Mouse (Mus musculus) heart, embryonic 11.5 days (tissue): Measurements from ENCODE around the gene Nmnat2. TPM values are rescaled to one million over a fixed set of nuclear protein-coding genes. Genes with fewer than 3 reads are reported as not detected.

Experiments
- ATAC-seq: fragments of 200-750 bp; cut with Nextera tagmentation; replicated peaks from 2 replicates; pipeline ENCODE4 v1.8.0; 2017; ENCODE audit warnings: moderate library complexity; ENCODE audit not compliant: insufficient number of reproducible peaks, low FRiP score, low TSS enrichment
- H3K27ac ChIP-seq: fragments of 300-500 bp; sonication (generic); 2 replicates; pipeline ENCODE4 v1.5.1; 2014; ENCODE audit warnings: mild to moderate bottlenecking, low read depth, low read length
- H3K27me3 ChIP-seq: fragments of 300-500 bp; sonication (generic); 2 replicates; pipeline ENCODE4 v1.6.1; 2014; ENCODE audit warnings: mild to moderate bottlenecking, low read length, mixed read lengths; ENCODE audit not compliant: control insufficient read depth, insufficient read depth
- H3K36me3 ChIP-seq: fragments of 300-500 bp; sonication (generic); 2 replicates; pipeline ENCODE4 v1.6.1; 2014; ENCODE audit warnings: mild to moderate bottlenecking, low read length, moderate library complexity, mixed read lengths; ENCODE audit not compliant: control insufficient read depth, insufficient read depth
- H3K4me1 ChIP-seq: fragments of 300-500 bp; sonication (generic); 2 replicates; pipeline ENCODE4 v1.6.1; 2014; ENCODE audit warnings: low read length; ENCODE audit not compliant: control insufficient read depth, insufficient read depth
- H3K4me2 ChIP-seq: fragments of 300-500 bp; sonication (generic); 2 replicates; pipeline ENCODE4 v1.6.1; 2014; ENCODE audit warnings: mild to moderate bottlenecking, moderate library complexity
- H3K4me3 ChIP-seq: fragments of 300-500 bp; sonication (generic); 2 replicates; pipeline ENCODE4 v1.5.1; 2014; ENCODE audit warnings: low read depth, low read length
- H3K9ac ChIP-seq: fragments of 300-500 bp; sonication (generic); 2 replicates; pipeline ENCODE4 v1.6.1; 2014; ENCODE audit warnings: mild to moderate bottlenecking, low read depth, low read length, moderate library complexity
- H3K9me3 ChIP-seq: fragments of 300-500 bp; sonication (generic); replicated peaks from 2 replicates; pipeline ENCODE4 v1.6.1; 2016; ENCODE audit warnings: low read length; ENCODE audit not compliant: control insufficient read depth
- WGBS: fragments of 180-500 bp; shearing (Covaris S2); extraction: QIAGEN DNeasy Blood & Tissue Kit; methylation state at CpG from one replicate; pipeline ENCODE4 v1.1.7; 2014; ENCODE audit not compliant: insufficient replicate concordance; 5-methylcytosine and 5-hydroxymethylcytosine counted together
- polyA plus RNA-seq: library from polyadenylated mRNA; unstranded; fragments of >200 nt; fragmentation: Nextera tagmentation; extraction: Ambion mirVana; gene quantifications from 2 replicates; pipeline ENCODE4 v1.2.1, GENCODE M21; 2014

The Nmnat2 gene
- polyA plus RNA-seq, 1 experiment from 2014 or later, result 0.93 TPM

- no peak overlapping the region for H3K9ac ChIP-seq
- no peaks in the 10 kb centered on the region for H3K4me1 ChIP-seq
- no peaks in the 10 kb centered on the region for H3K9me3 ChIP-seq
- H3K27ac ChIP-seq, result no peak overlapping the region
- ATAC-seq, result no peak
- no peak overlapping the region for H3K4me2 ChIP-seq
- no peaks in the 10 kb centered on the region for H3K36me3 ChIP-seq
- H3K27me3 ChIP-seq, result no peaks in the 10 kb centered on the region
- WGBS, result 51% methylated on average over 7 of the region's 7 CpGs
- no peak overlapping the region for H3K4me3 ChIP-seq
Measured at GRCm38 (mm10) chr1:153021034-153021638, 66.3 kb downstream of the Nmnat2 start.

DNA sequence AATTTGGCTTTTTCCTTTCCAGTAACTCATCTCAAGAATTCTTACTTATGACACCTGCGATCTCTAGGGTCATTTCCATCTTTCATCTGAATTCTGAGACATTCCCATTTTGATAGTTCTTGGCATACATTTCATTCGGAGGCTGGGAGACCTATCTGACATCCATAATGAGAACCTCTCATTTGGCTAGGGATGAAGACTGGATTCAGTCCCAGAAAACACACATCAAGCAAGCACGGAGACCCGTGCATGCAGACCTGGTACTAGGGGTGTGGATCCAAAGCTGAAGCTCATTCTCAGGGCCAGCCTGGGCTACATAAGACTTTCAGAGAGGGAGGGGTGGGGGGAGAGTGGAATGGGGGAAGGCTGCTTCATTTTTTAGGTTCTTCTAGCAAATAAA, 68.2 kb downstream of the Nmnat2 start:
- Histone ChIP-seq H3K4me3 (no peak overlapping the region), H3K27ac (no peak overlapping the region), H3K9me3 (no peaks in the 10 kb centered on the region), H3K36me3 (no peaks in the 10 kb centered on the region), H3K4me2 (no peak overlapping the region), H3K27me3 (no peaks in the 10 kb centered on the region), H3K9ac (no peak overlapping the region), H3K4me1 (no peaks in the 10 kb centered on the region)
- 83% methylated on average over 4 of the region's 4 CpGs for whole genome bisulfite sequencing
- no peak for ATAC-seq

DNA sequence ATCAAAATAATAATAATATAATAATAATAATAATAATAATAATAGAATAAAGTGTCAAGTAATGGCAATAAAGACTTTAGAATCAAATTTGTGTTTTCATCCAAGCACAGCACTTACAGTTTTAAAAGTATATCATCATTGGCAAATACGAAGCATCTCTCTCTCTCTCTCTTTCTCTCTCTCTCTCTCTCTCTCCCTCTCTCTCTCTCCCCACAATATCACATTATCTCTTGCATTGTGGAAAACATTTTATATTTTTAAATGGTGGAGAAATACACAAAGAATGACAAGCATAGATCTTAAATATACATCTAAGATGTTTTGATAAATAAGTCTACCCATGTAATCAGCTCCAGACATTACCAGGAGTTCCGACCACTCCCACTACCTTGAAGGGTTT, 69.1 kb downstream of the Nmnat2 start:
- no peaks in the 10 kb centered on the region for H3K36me3 ChIP-seq
- no peaks in the 10 kb centered on the region for H3K4me1 ChIP-seq
- no peak overlapping the region for H3K9ac ChIP-seq
- WGBS, result 77% methylated on average over 2 of the region's 2 CpGs
- H3K27ac ChIP-seq, result no peak overlapping the region
- H3K9me3 ChIP-seq, result no peaks in the 10 kb centered on the region
- ATAC-seq, result no peak
- H3K4me2 ChIP-seq, result no peak overlapping the region
- H3K27me3 ChIP-seq, result no peaks in the 10 kb centered on the region
- no peak overlapping the region for H3K4me3 ChIP-seq

DNA sequence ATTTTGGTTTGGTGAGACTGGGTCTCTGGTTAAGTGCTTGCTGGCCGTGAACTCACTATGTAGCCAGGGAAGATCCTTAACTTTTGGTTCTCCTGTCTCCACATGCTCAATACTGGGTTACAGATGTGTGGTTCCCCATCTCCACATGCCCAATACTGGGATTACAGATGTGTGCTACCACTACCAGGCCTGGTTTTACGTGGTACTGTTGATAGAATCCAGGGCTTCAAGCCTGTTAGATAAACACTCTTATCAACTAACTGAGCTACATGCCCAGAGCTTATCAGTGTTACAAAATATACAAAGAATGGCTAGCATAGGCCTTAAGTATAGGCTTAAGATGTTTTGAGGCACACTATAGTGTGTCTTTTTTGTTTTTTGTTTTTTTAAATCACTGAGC, 69.7 kb downstream of the Nmnat2 start:
- Histone ChIP-seq H3K4me3 (no peak overlapping the region), H3K27me3 (no peaks in the 10 kb centered on the region), H3K4me1 (no peaks in the 10 kb centered on the region), H3K4me2 (no peak overlapping the region), H3K9me3 (no peaks in the 10 kb centered on the region), H3K9ac (no peak overlapping the region), H3K27ac (no peak overlapping the region), H3K36me3 (no peaks in the 10 kb centered on the region)
- WGBS, result 20% methylated on average over 2 of the region's 2 CpGs
- ATAC-seq, result no peak

- ATAC-seq, result no peak
- WGBS, result 45% methylated on average over 6 of the region's 6 CpGs
- Histone ChIP-seq H3K27me3 (no peaks in the 10 kb centered on the region), H3K36me3 (no peaks in the 10 kb centered on the region), H3K4me1 (peaks cover 24% of the 10 kb centered on the region), H3K4me3 (no peak overlapping the region), H3K9me3 (no peaks in the 10 kb centered on the region), H3K27ac (no peak overlapping the region), H3K4me2 (no peak overlapping the region), H3K9ac (no peak overlapping the region)
Measured at GRCm38 (mm10) chr1:153031345-153031744, 76.6 kb downstream of the Nmnat2 start.

DNA sequence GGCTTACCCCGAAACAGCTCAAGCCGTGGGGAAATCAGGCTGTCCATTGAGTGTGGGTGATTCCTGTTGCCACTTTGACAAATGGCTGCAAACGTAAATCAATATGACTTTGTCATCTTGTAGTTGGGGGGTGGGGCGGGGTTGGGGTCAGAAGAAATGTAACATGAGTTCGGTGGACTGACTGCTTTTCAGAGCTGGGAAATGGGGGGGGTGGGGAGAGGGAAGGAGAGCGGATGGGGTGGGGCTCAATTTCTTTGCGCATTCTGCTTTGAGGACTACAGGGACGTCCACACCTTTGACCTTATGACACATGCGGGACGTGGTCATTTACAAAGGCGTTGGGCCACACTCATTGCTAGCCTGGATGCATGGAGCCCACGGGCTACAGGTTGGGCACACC, 77.2 kb downstream of the Nmnat2 start:
- Histone ChIP-seq H3K4me2 (no peak overlapping the region), H3K27me3 (no peaks in the 10 kb centered on the region), H3K4me1 (peaks cover 24% of the 10 kb centered on the region), H3K9me3 (no peaks in the 10 kb centered on the region), H3K36me3 (no peaks in the 10 kb centered on the region), H3K27ac (no peak overlapping the region), H3K4me3 (no peak overlapping the region), H3K9ac (no peak overlapping the region)
- 73% methylated on average over 12 of the region's 12 CpGs for WGBS
- no peak for ATAC-seq

- no peak overlapping the region for H3K4me2 ChIP-seq
- 0 out of 2 replicates have a peak, but pooled peaks cover 2% of the 10 kb centered on the region for H3K9me3 ChIP-seq
- no peaks in the 10 kb centered on the region for H3K27me3 ChIP-seq
- 61% methylated on average over 5 of the region's 5 CpGs for WGBS
- H3K9ac ChIP-seq, result no peak overlapping the region
- ATAC-seq, result no peak
- no peaks in the 10 kb centered on the region for H3K36me3 ChIP-seq
- H3K4me1 ChIP-seq, result peaks cover 24% of the 10 kb centered on the region
- H3K4me3 ChIP-seq, result no peak overlapping the region
- no peak overlapping the region for H3K27ac ChIP-seq
Measured at GRCm38 (mm10) chr1:153033145-153033908, 78.5 kb downstream of the Nmnat2 start.

- H3K4me3 ChIP-seq, result no peak overlapping the region
- no peak overlapping the region for H3K27ac ChIP-seq
- H3K27me3 ChIP-seq, result no peaks in the 10 kb centered on the region
- H3K9me3 ChIP-seq, result 0 out of 2 replicates have a peak, but pooled peaks cover 2% of the 10 kb centered on the region
- no peak overlapping the region for H3K9ac ChIP-seq
- 44% methylated on average over 7 of the region's 7 CpGs for whole genome bisulfite sequencing
- H3K36me3 ChIP-seq, result no peaks in the 10 kb centered on the region
- no peak overlapping the region for H3K4me2 ChIP-seq
- H3K4me1 ChIP-seq, result peaks cover 24% of the 10 kb centered on the region
- ATAC-seq, result no peak
Measured at GRCm38 (mm10) chr1:153034064-153034463, 79.3 kb downstream of the Nmnat2 start.
